Mouse (Mus musculus): ENCODE results near the gene Eva1b. TPM values are rescaled to one million over a fixed set of nuclear protein-coding genes. Genes with fewer than 3 reads are reported as not detected.
A peak's percentile ranks its signal among the peaks of the same experiment; 100 is the strongest.

Eva1b gene
- polyA plus RNA-seq, 1 experiment from 2014 or later = 103 TPM

DNA sequence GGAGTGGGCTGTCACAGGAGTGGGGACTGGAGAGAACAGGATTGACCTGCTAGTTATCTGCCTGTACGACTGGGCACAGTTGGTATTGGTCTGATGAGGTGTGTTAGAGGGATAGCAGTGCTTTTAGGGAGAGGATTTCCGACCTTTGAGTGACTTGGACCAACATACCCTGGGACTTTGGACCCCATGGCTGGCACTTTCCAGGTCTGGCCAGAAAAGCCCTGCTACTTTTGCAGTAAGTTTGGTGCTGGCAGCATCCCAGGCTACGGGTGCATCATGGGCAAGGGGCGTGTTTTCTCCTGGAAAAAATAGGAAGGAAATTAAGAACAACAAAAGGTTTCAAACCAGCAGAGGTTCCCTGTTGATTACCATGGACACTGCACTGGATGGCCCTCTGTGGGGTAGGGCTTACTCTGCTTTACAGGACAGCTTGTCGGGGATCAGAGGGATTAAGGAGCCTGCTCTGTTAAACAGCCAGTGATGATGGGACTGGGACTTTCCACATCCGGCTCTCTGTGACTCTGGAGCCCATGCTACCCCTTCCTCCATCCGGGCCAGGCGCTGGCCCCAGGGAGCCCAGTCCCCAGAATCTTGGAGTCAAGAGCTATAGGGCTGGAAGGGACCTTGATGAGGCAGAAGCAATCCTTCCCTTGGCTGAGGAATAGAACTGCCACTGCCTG is 39.3 kb upstream of the Eva1b start:
- Histone ChIP-seq H3K27ac (ENCODE audit: low read length) (no peak overlapping the region), H3K4me1 (ENCODE audit: insufficient read depth, low read length) (peaks cover 64% of the 10 kb centered on the region), H3K9me3 (ENCODE audit: low read length) (no peaks in the 10 kb centered on the region), H3K4me3 (ENCODE audit: low read length) (no peak overlapping the region), H3K27me3 (ENCODE audit: insufficient read depth, low read length) (no peaks in the 10 kb centered on the region), H3K9ac (replicated peaks; ENCODE audit: low read length) (peak overlapping the region; percentile 3; the same call in 1 of the 2 replicates), H3K4me2 (replicated peaks; ENCODE audit: low read depth, low read length) (no peak overlapping the region), H3K36me3 (ENCODE audit: insufficient read depth, low read length) (no peaks in the 10 kb centered on the region)
- 69% methylated on average over 8 of the region's 8 CpGs for WGBS
- no peak for ATAC-seq (ENCODE audit: low FRiP score, low TSS enrichment)

GRCm38 (mm10) chr4:126109613-126110373 is 37.8 kb upstream of the Eva1b start:
- H3K4me1 ChIP-seq (ENCODE audit: insufficient read depth, low read length) = peaks cover 64% of the 10 kb centered on the region
- peak overlapping the region; percentile 56; the same call in 1 of the 2 replicates for H3K9ac ChIP-seq (replicated peaks; ENCODE audit: low read length)
- no peak for ATAC-seq (ENCODE audit: low FRiP score, low TSS enrichment)
- WGBS = 66% methylated on average over 10 of the region's 10 CpGs
- H3K27ac ChIP-seq (ENCODE audit: low read length) = peak overlapping the region; percentile 84
- H3K36me3 ChIP-seq (ENCODE audit: insufficient read depth, low read length) = no peaks in the 10 kb centered on the region
- no peaks in the 10 kb centered on the region for H3K9me3 ChIP-seq (ENCODE audit: low read length)
- no peaks in the 10 kb centered on the region for H3K27me3 ChIP-seq (ENCODE audit: insufficient read depth, low read length)
- H3K4me2 ChIP-seq (replicated peaks; ENCODE audit: low read depth, low read length) = peak overlapping the region; percentile 34; the same call in 1 of the 2 replicates
- no peak overlapping the region for H3K4me3 ChIP-seq (ENCODE audit: low read length)

DNA sequence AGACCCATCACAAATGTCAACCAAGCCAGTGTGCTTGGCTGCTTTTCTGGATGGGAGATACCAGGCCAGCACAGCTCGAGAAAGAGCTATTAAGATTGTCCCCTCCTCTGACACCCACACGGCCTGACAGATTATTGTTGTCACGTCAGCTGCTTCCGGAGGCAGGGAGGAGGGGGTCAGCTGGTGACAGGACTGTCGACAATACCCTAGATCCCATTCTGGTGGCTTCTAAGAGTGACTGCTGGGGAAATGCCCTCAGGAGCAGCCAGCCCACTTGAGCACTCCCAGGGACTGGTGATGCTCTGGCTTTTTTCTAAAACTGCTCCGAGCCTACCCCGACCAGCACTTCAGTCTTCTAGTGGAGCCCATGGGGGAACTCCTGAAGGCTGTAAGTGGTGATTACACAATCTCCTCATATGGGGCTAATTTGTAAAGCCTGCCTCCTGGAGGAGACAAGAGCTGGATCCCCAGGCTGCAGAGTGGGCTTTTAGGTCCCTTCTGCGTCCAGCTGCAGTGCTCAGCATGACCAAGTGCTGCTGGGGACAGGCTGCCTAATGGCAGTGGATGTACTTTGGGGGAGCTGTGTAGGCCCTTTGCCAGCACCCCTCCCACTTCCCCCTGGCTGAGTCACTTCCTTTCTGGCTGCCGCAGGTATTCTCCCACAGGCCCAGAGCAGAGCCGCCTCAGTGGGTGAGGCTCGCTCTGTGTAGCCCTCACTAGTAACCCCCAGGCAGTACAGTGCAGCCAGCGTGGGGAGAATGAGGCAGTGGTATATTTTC is 37.0 kb upstream of the Eva1b start:
- H3K4me1 ChIP-seq (ENCODE audit: insufficient read depth, low read length) = peaks cover 58% of the 10 kb centered on the region
- no peaks in the 10 kb centered on the region for H3K9me3 ChIP-seq (ENCODE audit: low read length)
- H3K4me2 ChIP-seq (replicated peaks; ENCODE audit: low read depth, low read length) = peak overlapping the region; percentile 34
- peak; percentile 85 for ATAC-seq (ENCODE audit: low FRiP score, low TSS enrichment)
- 11% methylated on average over 12 of the region's 12 CpGs for WGBS
- peak overlapping the region; percentile 56 for H3K9ac ChIP-seq (replicated peaks; ENCODE audit: low read length)
- H3K36me3 ChIP-seq (ENCODE audit: insufficient read depth, low read length) = no peaks in the 10 kb centered on the region
- H3K27ac ChIP-seq (ENCODE audit: low read length) = peak overlapping the region; percentile 84
- no peak overlapping the region for H3K4me3 ChIP-seq (ENCODE audit: low read length)
- H3K27me3 ChIP-seq (ENCODE audit: insufficient read depth, low read length) = no peaks in the 10 kb centered on the region

DNA sequence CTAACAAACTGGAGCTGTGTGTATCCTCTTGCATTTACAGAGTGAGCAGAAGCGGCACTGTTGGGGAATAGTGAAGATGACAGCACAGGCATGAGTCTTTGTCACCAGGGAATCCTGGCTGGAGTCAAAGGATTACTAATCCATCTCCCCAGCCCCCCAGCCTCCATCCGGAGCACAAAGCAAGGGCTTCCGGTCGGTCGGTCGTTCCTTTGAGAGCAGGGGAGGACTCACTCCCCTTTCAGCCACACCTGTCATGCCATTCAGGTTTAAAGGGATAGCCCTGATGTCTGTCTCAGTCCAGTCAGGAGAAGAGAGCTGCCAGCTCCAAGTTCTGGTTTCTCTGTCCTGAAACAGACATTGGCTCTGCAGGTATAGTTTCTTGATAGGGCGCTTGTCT is 36.4 kb upstream of the Eva1b start:
- no peak; the same call in 1 of the 2 replicates for ATAC-seq (ENCODE audit: low FRiP score, low TSS enrichment)
- Histone ChIP-seq H3K36me3 (ENCODE audit: insufficient read depth, low read length) (no peaks in the 10 kb centered on the region), H3K4me3 (ENCODE audit: low read length) (no peak overlapping the region), H3K27ac (ENCODE audit: low read length) (peak overlapping the region; percentile 84), H3K9ac (replicated peaks; ENCODE audit: low read length) (peak overlapping the region; percentile 56), H3K27me3 (ENCODE audit: insufficient read depth, low read length) (no peaks in the 10 kb centered on the region), H3K4me1 (ENCODE audit: insufficient read depth, low read length) (peaks cover 58% of the 10 kb centered on the region), H3K9me3 (ENCODE audit: low read length) (no peaks in the 10 kb centered on the region), H3K4me2 (replicated peaks; ENCODE audit: low read depth, low read length) (peak overlapping the region; percentile 34)
- WGBS = 20% methylated on average over 7 of the region's 7 CpGs

DNA sequence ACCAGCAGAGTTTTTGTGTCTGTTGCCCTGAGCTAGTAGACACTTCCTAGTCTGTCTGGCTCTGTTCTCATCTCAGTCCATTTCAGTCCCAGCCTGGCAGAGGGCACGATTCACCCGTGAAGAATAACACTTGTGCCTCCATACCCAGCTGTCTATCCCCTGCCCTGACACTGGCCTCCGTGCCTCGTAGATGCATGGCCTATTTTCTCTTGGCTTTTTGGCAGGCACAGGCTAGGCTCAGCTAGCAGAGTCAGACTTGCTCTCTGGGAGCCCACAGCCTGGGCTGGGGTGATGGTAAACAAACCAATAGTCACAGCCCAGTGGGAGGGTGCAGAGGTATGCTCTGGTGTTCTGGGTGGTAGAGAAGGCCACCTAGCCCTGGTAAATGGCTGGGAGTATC is 34.3 kb upstream of the Eva1b start:
- Histone ChIP-seq H3K9ac (replicated peaks; ENCODE audit: low read length) (0 out of 2 replicates have a peak overlapping the region, but pooled peaks have one; percentile 17), H3K4me1 (ENCODE audit: insufficient read depth, low read length) (peaks cover 50% of the 10 kb centered on the region), H3K4me3 (ENCODE audit: low read length) (no peak overlapping the region), H3K4me2 (replicated peaks; ENCODE audit: low read depth, low read length) (no peak overlapping the region), H3K9me3 (ENCODE audit: low read length) (no peaks in the 10 kb centered on the region), H3K36me3 (ENCODE audit: insufficient read depth, low read length) (peaks cover 5% of the 10 kb centered on the region; the same call in 1 of the 2 replicates), H3K27ac (ENCODE audit: low read length) (no peak overlapping the region), H3K27me3 (ENCODE audit: insufficient read depth, low read length) (no peaks in the 10 kb centered on the region)
- 81% methylated on average over 4 of the region's 4 CpGs for WGBS
- ATAC-seq (ENCODE audit: low FRiP score, low TSS enrichment) = no peak

GRCm38 (mm10) chr4:126113943-126114342 is 33.6 kb upstream of the Eva1b start:
- H3K27ac ChIP-seq (ENCODE audit: low read length) = no peak overlapping the region
- WGBS = 14% methylated on average over 6 of the region's 6 CpGs
- H3K27me3 ChIP-seq (ENCODE audit: insufficient read depth, low read length) = no peaks in the 10 kb centered on the region
- no peak overlapping the region for H3K9ac ChIP-seq (replicated peaks; ENCODE audit: low read length)
- no peak overlapping the region for H3K4me3 ChIP-seq (ENCODE audit: low read length)
- no peak for ATAC-seq (ENCODE audit: low FRiP score, low TSS enrichment)
- no peak overlapping the region for H3K4me2 ChIP-seq (replicated peaks; ENCODE audit: low read depth, low read length)
- no peaks in the 10 kb centered on the region for H3K9me3 ChIP-seq (ENCODE audit: low read length)
- peaks cover 43% of the 10 kb centered on the region for H3K4me1 ChIP-seq (ENCODE audit: insufficient read depth, low read length)
- H3K36me3 ChIP-seq (ENCODE audit: insufficient read depth, low read length) = peaks cover 5% of the 10 kb centered on the region; the same call in 1 of the 2 replicates

DNA sequence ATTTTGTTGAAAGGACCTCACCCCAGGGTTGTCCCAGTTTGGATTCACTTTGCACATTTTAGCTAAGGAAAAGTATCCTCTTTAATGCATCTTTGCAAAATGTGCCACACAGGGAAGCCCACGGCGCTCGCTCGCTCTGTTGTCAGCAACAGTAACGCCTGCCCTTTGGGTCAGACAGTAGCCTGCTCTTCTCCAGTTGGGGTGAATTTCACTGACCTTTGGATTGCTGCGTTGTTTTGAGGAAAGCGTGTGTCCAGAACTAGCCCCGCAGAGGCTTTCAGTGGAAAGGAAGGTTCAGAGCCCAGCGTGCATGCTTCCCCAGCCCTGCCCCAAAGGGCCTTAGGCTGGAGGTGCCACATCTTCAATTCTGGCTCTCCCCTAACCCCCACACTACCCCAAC is 32.1 kb upstream of the Eva1b start:
- Histone ChIP-seq H3K27ac (ENCODE audit: low read length) (no peak overlapping the region), H3K36me3 (ENCODE audit: insufficient read depth, low read length) (peaks cover 5% of the 10 kb centered on the region; the same call in 1 of the 2 replicates), H3K27me3 (ENCODE audit: insufficient read depth, low read length) (no peaks in the 10 kb centered on the region), H3K4me2 (replicated peaks; ENCODE audit: low read depth, low read length) (no peak overlapping the region), H3K4me3 (ENCODE audit: low read length) (no peak overlapping the region), H3K9me3 (ENCODE audit: low read length) (no peaks in the 10 kb centered on the region), H3K4me1 (ENCODE audit: insufficient read depth, low read length) (peaks cover 28% of the 10 kb centered on the region), H3K9ac (replicated peaks; ENCODE audit: low read length) (no peak overlapping the region)
- whole genome bisulfite sequencing = 80% methylated on average over 9 of the region's 9 CpGs
- no peak for ATAC-seq (ENCODE audit: low FRiP score, low TSS enrichment)

DNA sequence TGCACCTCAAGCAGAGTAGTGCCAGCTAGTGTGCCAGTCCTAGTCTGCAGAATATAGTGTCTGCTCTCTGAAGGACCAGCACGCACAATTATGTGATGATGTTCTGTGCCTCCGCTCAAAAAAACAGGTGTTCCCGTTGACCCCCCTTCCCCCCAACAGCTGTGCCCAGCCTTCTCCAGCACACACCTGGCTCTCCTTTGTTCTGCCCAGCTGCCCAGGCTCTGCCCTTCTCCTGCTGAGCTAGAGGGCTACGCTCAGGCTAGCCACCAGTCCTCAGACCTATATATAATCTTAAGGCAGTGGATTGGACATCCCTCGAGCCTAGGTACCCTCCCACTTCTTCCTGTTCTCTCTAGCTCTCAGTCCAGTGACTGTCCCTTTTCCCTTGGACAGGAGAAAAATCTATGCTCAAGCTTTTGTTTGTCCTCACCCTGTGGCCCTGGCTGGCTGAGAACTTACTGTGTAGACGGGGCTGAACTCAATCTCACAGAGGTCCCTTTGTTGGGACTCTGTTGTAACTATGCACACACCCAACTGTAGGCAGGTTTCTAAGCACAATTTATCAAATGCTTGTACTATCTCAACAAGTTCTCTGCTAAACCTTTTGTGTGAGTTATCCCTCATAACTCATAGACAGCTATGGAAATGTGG is 31.5 kb upstream of the Eva1b start:
- Histone ChIP-seq H3K9ac (replicated peaks; ENCODE audit: low read length) (no peak overlapping the region), H3K9me3 (ENCODE audit: low read length) (peaks cover under 1% of the 10 kb centered on the region; the same call in 1 of the 2 replicates), H3K4me1 (ENCODE audit: insufficient read depth, low read length) (peaks cover 22% of the 10 kb centered on the region), H3K4me3 (ENCODE audit: low read length) (no peak overlapping the region), H3K27me3 (ENCODE audit: insufficient read depth, low read length) (no peaks in the 10 kb centered on the region), H3K36me3 (ENCODE audit: insufficient read depth, low read length) (peaks cover 9% of the 10 kb centered on the region; the same call in 1 of the 2 replicates), H3K27ac (ENCODE audit: low read length) (no peak overlapping the region), H3K4me2 (replicated peaks; ENCODE audit: low read depth, low read length) (no peak overlapping the region)
- WGBS = 48% methylated on average over 6 of the region's 6 CpGs
- no peak for ATAC-seq (ENCODE audit: low FRiP score, low TSS enrichment)

GRCm38 (mm10) chr4:126117116-126117515 is 30.4 kb upstream of the Eva1b start:
- Histone ChIP-seq H3K4me3 (ENCODE audit: low read length) (no peak overlapping the region), H3K4me2 (replicated peaks; ENCODE audit: low read depth, low read length) (no peak overlapping the region), H3K4me1 (ENCODE audit: insufficient read depth, low read length) (peaks cover 16% of the 10 kb centered on the region), H3K9ac (replicated peaks; ENCODE audit: low read length) (no peak overlapping the region), H3K27me3 (ENCODE audit: insufficient read depth, low read length) (no peaks in the 10 kb centered on the region), H3K27ac (ENCODE audit: low read length) (no peak overlapping the region), H3K36me3 (ENCODE audit: insufficient read depth, low read length) (peaks cover 18% of the 10 kb centered on the region; the same call in 1 of the 2 replicates), H3K9me3 (ENCODE audit: low read length) (peaks cover 9% of the 10 kb centered on the region)
- WGBS = 86% methylated on average over 8 of the region's 8 CpGs
- no peak for ATAC-seq (ENCODE audit: low FRiP score, low TSS enrichment)

Measured in kidney, embryonic 16.5 days (tissue).